Mouse (Mus musculus) intestine, embryonic 15.5 days (tissue): ENCODE measurements at regions not wholly inside any gene's neighbourhood (a gene's known extent, or its start where the extent isn't known, plus 50 kb on each side); places are given as distances from the start of the nearest gene placed in this dataset.

Experiments
- ATAC-seq: fragments of 200-750 bp; cut with Nextera tagmentation; 2 replicates; pipeline ENCODE4 v1.8.0; 2017; ENCODE audit warnings: moderate TSS enrichment, moderate library complexity
- H3K27ac ChIP-seq: fragments of 300-500 bp; sonication (generic); 2 replicates; pipeline ENCODE4 v1.5.1; 2015; ENCODE audit warnings: mild to moderate bottlenecking, inconsistent platforms
- H3K27me3 ChIP-seq: fragments of 300-500 bp; sonication (generic); replicated peaks from 2 replicates; pipeline ENCODE4 v1.6.1; 2015; ENCODE audit warnings: inconsistent platforms
- H3K36me3 ChIP-seq: fragments of 300-500 bp; sonication (generic); 2 replicates; pipeline ENCODE4 v1.6.1; 2015; ENCODE audit warnings: inconsistent platforms
- H3K4me1 ChIP-seq: fragments of 300-500 bp; sonication (generic); replicated peaks from 2 replicates; pipeline ENCODE4 v1.6.1; 2015; ENCODE audit warnings: inconsistent platforms
- H3K4me2 ChIP-seq: fragments of 300-500 bp; sonication (generic); replicated peaks from 2 replicates; pipeline ENCODE4 v1.6.1; 2015; ENCODE audit warnings: mild to moderate bottlenecking, inconsistent platforms
- H3K4me3 ChIP-seq: fragments of 300-500 bp; sonication (generic); replicated peaks from 2 replicates; pipeline ENCODE4 v1.5.1; 2015; ENCODE audit warnings: inconsistent platforms
- H3K9ac ChIP-seq: fragments of 300-500 bp; sonication (generic); 2 replicates; pipeline ENCODE4 v1.6.1; 2015; ENCODE audit warnings: inconsistent platforms
- H3K9me3 ChIP-seq: fragments of 300-500 bp; sonication (generic); 2 replicates; pipeline ENCODE4 v1.6.1; 2016; ENCODE audit warnings: inconsistent platforms
- WGBS: fragments of 180-500 bp; shearing (Covaris S2); methylation state at CpG from one replicate; pipeline ENCODE4 v1.1.7; 2015; 5-methylcytosine and 5-hydroxymethylcytosine counted together

DNA sequence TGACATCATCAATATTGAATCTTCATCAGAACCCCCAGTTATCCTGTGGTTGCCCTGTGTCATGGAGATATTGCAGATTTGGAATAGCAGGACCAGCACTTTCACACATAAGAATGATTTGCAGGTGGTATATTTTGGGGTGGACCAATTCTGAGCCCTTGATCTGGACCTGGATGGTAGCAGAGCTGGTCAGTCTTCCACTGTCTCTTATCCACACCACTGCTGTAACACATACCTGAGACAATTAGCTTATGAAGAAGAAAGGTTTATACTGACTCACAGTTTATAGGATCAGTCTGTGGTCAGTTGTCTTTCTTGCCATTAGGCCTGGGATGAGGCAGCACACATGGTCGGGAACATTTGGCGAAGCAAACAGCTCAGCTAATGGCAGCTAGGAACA, 55.1 kb upstream of the Ltbp1 start:
- Histone ChIP-seq H3K36me3 (no peaks in the 10 kb centered on the region), H3K27ac (no peak overlapping the region), H3K4me2 (no peak overlapping the region), H3K4me3 (no peak overlapping the region), H3K9me3 (no peaks in the 10 kb centered on the region), H3K9ac (no peak overlapping the region), H3K4me1 (no peaks in the 10 kb centered on the region), H3K27me3 (no peaks in the 10 kb centered on the region)
- no peak for ATAC-seq
- 95% methylated on average over 2 of the region's 2 CpGs for WGBS

- WGBS = 90% methylated on average over 2 of the region's 2 CpGs
- Histone ChIP-seq H3K9me3 (no peaks in the 10 kb centered on the region; the same call in 1 of the 2 replicates), H3K36me3 (no peaks in the 10 kb centered on the region), H3K27ac (no peak overlapping the region), H3K4me2 (no peak overlapping the region), H3K4me1 (no peaks in the 10 kb centered on the region), H3K27me3 (no peaks in the 10 kb centered on the region), H3K4me3 (no peak overlapping the region), H3K9ac (no peak overlapping the region)
- ATAC-seq = no peak
These were observed 50.4 kb upstream of the Ltbp1 start for GRCm38 (mm10) chr17:74954988-74955387.
